Mouse (Mus musculus) layer of hippocampus, adult 18-20 months (tissue): ENCODE measurements around the gene Rftn2. TPM values are rescaled to one million over a fixed set of nuclear protein-coding genes. Genes with fewer than 3 reads are reported as not detected.

ENCODE experiments used
- DNase-seq, 2 experiments: peaks; one replicate each; pipeline ENCODE4 v3.0.0; 2022; ENCODE audit warnings: low spot score in 2 of 2
- total RNA-seq, 2 experiments: library from RNA; stranded (reverse); gene quantifications; 2 replicates each; pipeline ENCODE4 v1.2.3; 2021

Gene Rftn2
- total RNA-seq, 2 experiments from 2014 or later, result 35.6 to 36.4 TPM

DNA sequence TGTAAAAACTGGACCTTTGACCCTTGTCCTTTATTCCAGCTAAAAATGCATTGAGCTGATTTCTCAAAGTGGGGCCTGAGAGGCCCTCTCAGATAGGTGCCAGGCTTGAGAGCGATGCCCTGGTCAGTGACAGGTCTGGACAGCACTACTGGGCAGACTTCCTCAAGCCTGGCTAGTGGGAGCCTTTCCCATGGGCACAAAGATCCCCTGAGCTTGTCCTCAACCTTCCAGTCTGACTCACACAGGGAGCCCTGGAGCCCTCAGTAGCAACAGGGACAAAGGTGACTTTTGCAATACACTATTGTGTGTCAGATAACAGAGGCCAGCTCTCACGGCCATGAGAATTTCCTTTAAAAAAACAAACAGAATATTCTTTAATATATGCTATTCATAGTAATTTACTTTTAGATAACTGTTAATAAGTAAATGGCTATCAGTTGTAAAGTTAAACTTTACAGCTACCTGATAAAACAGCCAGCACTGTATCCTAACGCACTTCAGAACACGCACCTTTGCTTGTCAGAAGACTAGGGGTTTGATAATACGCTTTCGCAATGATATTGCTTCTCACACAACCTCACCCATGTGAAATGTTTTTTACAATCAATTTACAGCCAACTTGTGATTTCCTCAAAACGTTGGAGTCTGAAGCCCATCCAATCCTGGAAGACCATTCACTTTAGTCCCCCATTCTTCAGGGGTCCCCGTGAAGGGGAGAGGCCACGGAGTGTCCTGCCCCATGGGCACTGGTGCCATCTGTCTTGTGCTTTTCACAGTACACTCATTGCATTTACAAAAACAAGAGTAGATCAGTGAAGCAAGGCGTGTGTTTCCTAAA, 52.6 kb downstream of the Rftn2 start:
- DNase-seq, result no peak

DNA sequence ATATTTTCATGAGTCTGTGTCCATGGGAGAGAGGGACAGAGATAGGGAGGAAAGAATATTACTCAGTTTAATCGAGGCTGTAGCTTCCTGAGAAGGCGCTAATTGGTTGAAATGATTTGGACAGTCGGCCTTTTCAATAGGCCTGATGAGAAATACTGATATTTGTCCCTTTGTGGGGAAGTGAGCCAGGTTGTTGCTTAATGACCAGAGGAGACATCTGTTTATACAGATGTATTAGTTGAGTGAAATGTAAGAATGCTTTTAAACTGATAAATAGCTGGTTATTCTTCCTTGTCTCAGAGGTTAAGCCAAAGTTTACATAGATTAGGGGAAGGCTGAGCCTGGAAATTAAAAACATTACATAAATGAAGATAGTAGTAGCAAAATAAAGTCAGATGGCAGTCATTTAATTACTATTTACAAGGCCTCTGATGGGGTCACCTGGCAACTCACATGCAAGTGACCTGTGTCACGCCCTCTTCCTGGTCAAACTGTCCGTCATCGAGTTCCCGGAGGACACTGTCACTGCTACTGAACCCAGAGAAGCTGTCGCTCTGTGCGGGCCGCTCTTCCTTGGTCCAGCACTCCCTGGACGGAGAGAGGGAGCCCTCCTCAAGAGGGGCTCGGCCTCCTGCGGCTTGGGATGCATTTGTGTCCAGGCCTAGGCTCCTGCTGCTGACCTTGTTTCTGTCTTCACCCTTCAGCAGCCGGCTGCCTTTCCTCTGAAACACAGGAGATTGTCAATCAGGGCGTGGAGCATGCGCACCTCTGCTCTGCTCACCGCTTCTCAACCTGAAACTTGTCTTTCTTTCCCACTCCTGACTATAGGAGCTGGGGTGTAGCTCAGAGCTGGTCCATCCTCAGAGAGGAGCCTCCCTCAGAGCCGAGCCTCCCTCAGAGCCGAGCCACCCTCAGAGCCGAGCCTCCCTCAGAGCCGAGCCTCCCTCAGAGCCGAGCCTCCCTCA, 54.9 kb downstream of the Rftn2 start:
- DNase-seq, result no peak

GRCm38 (mm10) chr1:55168591-55168990, 58.0 kb downstream of the Rftn2 start:
- DNase-seq, result no peak

GRCm38 (mm10) chr1:55167560-55167959, 59.0 kb downstream of the Rftn2 start:
- DNase-seq, result no peak

GRCm38 (mm10) chr1:55164005-55164404, 62.6 kb downstream of the Rftn2 start:
- no peak for DNase-seq

- DNase-seq, result no peak
Observed at GRCm38 (mm10) chr1:55162781-55163180, 63.8 kb downstream of the Rftn2 start.

DNA sequence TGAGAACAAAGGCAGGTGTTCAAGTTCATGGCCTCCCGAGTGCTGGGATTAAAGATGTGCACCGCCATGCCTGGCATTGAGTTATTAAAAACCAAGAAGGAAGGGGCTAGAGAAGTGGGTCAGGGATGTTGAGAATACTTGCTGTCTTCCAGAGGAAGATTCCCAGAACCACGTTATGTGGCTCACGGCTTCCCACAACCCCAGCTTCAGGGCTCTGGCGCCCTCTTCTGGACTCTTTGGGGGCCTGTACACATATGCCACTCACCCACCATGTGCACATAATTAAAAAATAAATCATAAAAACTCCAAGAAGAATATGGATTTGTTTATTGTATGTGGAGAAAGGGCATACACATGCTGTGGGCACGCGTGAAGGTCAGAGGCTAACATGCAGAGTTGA, 64.7 kb downstream of the Rftn2 start:
- DNase-seq, result no peak

DNA sequence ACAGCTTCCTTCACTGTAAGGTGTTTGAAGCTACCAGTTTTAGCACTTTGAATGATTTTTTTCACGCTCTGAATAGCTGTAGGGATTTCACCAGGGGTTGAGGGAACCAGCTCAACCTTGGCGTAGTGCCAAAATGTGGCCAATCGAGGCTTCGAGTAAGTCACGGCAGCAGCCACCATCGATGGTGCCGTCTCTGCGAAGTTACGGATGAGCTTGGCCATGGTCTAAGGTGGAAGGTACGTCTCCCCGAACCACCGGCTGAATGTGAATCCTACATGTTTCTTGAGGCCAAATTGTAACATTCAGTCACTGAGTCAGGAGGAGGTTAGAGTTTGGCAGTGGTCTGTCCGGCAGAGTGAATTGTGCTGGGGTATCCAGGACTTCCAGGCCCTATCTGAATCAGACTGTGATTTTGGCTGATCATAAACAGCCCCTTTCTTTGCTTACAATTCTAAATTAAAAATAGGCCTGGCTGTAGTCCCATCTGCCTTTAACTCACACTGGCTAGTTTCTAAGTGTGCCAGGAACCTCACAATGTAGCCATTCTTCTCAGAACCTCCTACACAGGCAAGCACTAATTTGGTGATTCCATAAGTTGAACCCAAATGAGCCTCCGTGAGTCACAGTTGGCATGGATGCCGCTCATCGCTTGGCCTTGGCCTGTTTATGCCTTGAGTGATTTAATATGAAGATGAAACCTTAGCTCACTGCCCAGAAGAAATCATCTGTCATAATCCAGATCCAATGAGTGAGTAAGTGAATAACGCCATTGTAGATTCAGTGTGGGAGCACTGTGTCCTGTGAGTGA, 65.5 kb downstream of the Rftn2 start:
- DNase-seq, result peak; percentile 33 to 68

GRCm38 (mm10) chr1:55160218-55160617, 66.4 kb downstream of the Rftn2 start:
- DNase-seq, result no peak

- no peak for DNase-seq
Observed at GRCm38 (mm10) chr1:55158821-55159220, 67.8 kb downstream of the Rftn2 start.

GRCm38 (mm10) chr1:55158211-55158610, 68.4 kb downstream of the Rftn2 start:
- DNase-seq, result peak in 1 of 2 experiments; percentile 59

DNA sequence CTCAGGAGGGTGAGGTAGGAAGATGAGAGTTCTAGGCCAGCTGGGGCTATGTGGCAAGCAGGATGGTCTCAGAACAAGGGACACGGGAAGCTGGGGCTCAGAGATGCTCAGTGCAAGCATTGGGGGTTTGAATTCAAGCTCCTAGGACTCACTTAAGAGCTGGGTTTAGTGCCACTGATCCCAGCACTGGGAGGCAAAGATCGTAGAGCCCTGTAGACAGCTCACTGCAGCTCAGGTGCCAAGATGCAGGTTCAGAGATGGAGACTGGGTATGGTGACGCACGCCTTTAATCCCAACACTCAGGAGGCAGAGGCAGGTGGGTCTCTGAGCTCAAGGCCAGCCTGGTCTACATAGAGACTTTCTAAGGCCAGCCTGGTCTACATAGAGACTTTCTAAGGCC, 69.3 kb downstream of the Rftn2 start:
- no peak for DNase-seq

DNA sequence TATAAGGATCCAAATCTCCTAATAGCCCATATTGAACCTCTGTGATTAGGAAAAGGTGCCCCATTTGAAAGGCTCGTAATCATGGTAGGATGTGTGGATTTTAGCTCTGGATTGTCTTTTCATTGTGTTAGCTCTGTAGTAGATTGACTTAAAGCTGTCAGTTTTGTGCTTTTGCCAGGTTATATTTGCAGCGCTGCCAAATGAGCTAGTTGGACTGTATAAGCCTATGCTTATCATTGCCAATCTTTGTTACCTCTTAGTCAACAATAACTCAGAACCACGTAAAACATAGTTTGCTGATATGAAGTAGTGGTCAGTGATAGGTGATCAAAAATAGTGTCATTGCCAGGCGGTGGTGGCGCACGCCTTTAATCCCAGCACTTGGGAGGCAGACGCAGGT, 81.0 kb downstream of the Rftn2 start:
- peak; percentile 23 to 72 for DNase-seq

GRCm38 (mm10) chr1:55144338-55144737, 82.2 kb downstream of the Rftn2 start:
- no peak for DNase-seq

DNA sequence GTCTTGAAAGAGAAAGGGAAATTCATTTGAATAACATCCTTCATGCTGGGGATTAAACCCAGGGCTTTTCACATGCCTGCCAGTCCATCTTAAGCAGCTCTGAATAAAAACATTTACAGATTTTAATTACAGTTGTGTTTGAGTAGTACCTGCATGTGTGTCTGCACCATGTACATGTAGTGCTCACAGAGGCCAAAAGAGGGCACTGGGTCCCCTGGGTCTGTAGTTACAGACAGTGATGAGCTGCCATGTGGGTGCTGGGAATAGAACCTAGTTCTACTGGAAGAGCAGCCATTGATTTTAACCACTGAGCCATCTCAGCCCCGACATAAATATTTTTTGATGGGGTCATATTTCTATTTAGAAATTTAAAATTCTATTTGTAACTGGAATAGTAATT, 90.7 kb downstream of the Rftn2 start:
- no peak for DNase-seq

DNA sequence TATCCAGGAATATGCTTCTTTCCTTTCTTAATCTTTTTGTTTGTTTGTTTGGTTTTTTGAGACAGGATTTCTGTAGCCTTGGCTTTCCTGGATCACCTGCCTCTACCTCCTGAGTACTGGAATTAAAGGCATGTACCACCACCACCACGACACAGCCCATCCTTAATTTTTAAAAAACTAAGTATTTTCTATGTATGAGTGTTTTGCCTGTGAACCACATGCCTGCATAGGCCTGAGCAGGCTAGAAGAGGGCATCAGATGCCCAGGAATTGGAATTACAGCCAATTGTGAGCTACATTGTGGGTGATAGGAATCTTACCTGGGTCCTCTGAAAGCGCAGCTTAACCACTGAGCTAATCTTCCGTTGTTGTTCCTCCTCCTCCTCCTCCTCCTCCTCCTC, 92.3 kb downstream of the Rftn2 start:
- DNase-seq, result no peak

DNA sequence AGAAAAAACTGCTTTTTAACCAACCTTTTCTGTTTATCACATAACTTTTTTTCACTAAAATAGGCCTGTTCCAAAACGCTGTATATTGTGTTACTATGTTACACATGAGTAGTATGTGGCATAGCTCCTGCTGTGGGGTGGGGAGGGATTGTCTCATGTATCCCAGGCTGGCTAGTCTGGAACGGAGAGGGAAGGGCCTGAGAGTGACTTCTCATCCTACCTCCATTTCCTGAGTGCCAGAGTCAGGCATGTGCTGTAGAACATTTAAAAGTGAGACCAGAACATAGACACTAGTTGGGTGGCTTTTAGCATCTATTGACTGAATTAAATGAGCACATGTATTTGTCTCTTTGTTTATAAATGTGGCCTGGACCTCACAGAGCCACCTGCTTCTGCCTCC, 93.4 kb downstream of the Rftn2 start:
- DNase-seq, result no peak

- no peak for DNase-seq
Observed at GRCm38 (mm10) chr1:55132308-55132707, 94.3 kb downstream of the Rftn2 start.

GRCm38 (mm10) chr1:55131424-55132014, 95.1 kb downstream of the Rftn2 start:
- no peak for DNase-seq

DNA sequence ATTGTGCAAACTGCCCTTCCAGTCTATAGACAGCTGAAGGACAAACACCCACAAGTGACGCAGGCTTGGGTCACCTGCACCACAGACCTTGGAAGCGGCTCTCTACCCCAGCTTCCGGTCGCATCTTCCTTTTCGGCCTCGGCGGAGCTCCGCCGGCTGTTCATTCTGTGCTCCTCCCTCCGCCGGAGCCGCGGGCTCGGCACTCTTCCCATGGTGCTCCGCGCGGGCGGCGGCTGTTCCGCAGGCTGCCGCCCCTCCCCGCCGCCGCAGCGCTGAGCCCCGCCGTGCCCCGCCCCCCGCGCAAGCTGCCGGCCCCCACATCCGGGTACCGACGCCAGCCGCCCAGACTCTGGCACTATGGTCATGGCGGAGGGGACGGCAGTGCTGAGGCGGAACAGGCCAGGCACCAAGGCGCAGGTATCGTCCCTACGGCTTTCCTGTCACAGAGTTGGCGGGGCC, 95.6 kb downstream of the Rftn2 start, which contains the start of gene Mob4:
TSS of gene Mob4 (plus strand) at position 289 of the 459 bp plus-strand sequence.
- peak; percentile 87 to 91 for DNase-seq
